Mouse (Mus musculus) liver, postnatal 0 days (tissue): ENCODE measurements around the gene Relch. TPM values are rescaled to one million over a fixed set of nuclear protein-coding genes. Genes with fewer than 3 reads are reported as not detected.

Source experiments
- ATAC-seq: fragments of 200-750 bp; cut with Nextera tagmentation; 2 replicates; pipeline ENCODE4 v1.8.0; 2017; ENCODE audit warnings: mild to moderate bottlenecking, moderate library complexity
- DNase-seq: peaks from one replicate; pipeline ENCODE4 v3.0.0-alpha.2; 2016
- H3K27ac ChIP-seq: fragments of 300-500 bp; sonication (generic); 2 replicates; pipeline ENCODE4 v1.5.1; 2014; ENCODE audit warnings: antibody characterized with exemption, moderate library complexity, mild to moderate bottlenecking, low read depth
- H3K27me3 ChIP-seq: fragments of 300-500 bp; sonication (generic); 2 replicates; pipeline ENCODE4 v1.6.1; 2014; ENCODE audit warnings: low read length, control low read depth, mixed read lengths; ENCODE audit not compliant: insufficient read depth
- H3K36me3 ChIP-seq: fragments of 300-500 bp; sonication (generic); replicated peaks from 2 replicates; pipeline ENCODE4 v1.6.1; 2014; ENCODE audit warnings: mild to moderate bottlenecking, control low read depth, low read length, moderate library complexity, mixed read lengths; ENCODE audit not compliant: insufficient read depth
- H3K4me1 ChIP-seq: fragments of 300-500 bp; sonication (generic); 2 replicates; pipeline ENCODE4 v1.6.1; 2014; ENCODE audit warnings: antibody characterized with exemption, mild to moderate bottlenecking, control low read depth; ENCODE audit not compliant: insufficient read depth
- H3K4me2 ChIP-seq: fragments of 300-500 bp; sonication (generic); 2 replicates; pipeline ENCODE4 v1.6.1; 2014; ENCODE audit warnings: low read depth, mild to moderate bottlenecking, low read length, moderate library complexity, mixed read lengths
- H3K4me3 ChIP-seq: fragments of 300-500 bp; sonication (generic); 2 replicates; pipeline ENCODE4 v1.5.1; 2014; ENCODE audit warnings: low read depth, low read length
- H3K9ac ChIP-seq: fragments of 300-500 bp; sonication (generic); replicated peaks from 2 replicates; pipeline ENCODE4 v1.6.1; 2014; ENCODE audit warnings: mild to moderate bottlenecking, moderate library complexity
- H3K9me3 ChIP-seq: fragments of 300-500 bp; sonication (generic); 2 replicates; pipeline ENCODE4 v1.6.1; 2016; ENCODE audit warnings: mild to moderate bottlenecking, control low read depth, low read length, mixed read lengths
- CTCF ChIP-seq: sonication (generic); IDR thresholded peaks from 2 replicates; pipeline ENCODE4 v1.5.1; 2016; ENCODE audit warnings: antibody characterized with exemption, low read depth
- EP300 ChIP-seq: IDR thresholded peaks from 2 replicates; pipeline ENCODE4 v1.6.1; 2016; ENCODE audit warnings: antibody characterized with exemption, low read depth, mild to moderate bottlenecking
- WGBS: fragments of 180-500 bp; shearing (Covaris S2); extraction: QIAGEN DNeasy Blood & Tissue Kit; methylation state at CpG from one replicate; pipeline ENCODE4 v1.1.7; 2014; ENCODE audit not compliant: insufficient replicate concordance; 5-methylcytosine and 5-hydroxymethylcytosine counted together
- polyA plus RNA-seq: library from polyadenylated mRNA; unstranded; fragments of >200 nt; fragmentation: Nextera tagmentation; extraction: Ambion mirVana; gene quantifications from 2 replicates; pipeline ENCODE4 v1.2.1, GENCODE M21; 2015

Relch gene
- polyA plus RNA-seq, 1 experiment from 2014 or later = 11.5 TPM

DNA sequence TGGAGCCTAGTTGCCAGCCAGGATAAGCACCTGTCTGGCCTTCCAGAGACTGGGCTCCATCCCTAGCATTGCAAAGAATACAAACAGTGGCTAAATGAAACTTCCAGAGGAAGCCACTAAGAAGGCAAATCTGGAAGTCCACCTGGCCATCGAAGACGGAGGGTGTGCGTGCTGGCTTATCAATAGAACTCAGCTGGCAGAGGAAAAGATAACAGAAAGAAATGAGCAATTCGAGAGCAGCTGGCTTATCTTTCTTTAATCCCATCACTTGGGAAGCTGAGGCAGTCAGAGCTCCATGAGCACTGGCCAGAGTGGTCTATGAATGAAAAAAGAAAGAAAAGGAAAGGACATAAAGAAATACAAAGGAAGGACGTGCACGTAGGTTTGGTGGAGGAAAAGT lies 136.9 kb downstream of the Relch start:
- DNase-seq = no peak
- Histone ChIP-seq H3K9me3 (no peaks in the 10 kb centered on the region), H3K4me2 (no peak overlapping the region), H3K27me3 (no peaks in the 10 kb centered on the region), H3K36me3 (no peaks in the 10 kb centered on the region), H3K27ac (no peak overlapping the region), H3K4me1 (no peaks in the 10 kb centered on the region; the same call in 1 of the 2 replicates), H3K9ac (no peak overlapping the region), H3K4me3 (no peak overlapping the region)
- no peak for ATAC-seq
- WGBS = 64% methylated on average over 6 of the region's 6 CpGs
- TF ChIP-seq EP300 (no peak), CTCF (no peak)

GRCm38 (mm10) chr1:105801252-105801651 lies 137.6 kb downstream of the Relch start:
- Histone ChIP-seq H3K36me3 (no peaks in the 10 kb centered on the region), H3K4me1 (no peaks in the 10 kb centered on the region; the same call in 1 of the 2 replicates), H3K4me2 (no peak overlapping the region), H3K27me3 (no peaks in the 10 kb centered on the region), H3K27ac (no peak overlapping the region), H3K9ac (no peak overlapping the region), H3K4me3 (no peak overlapping the region), H3K9me3 (no peaks in the 10 kb centered on the region)
- TF ChIP-seq EP300 = no peak
- no peak for TF ChIP-seq CTCF
- DNase-seq (no peak), ATAC-seq (no peak)

- Histone ChIP-seq H3K27me3 (no peaks in the 10 kb centered on the region), H3K4me3 (no peak overlapping the region), H3K4me1 (no peaks in the 10 kb centered on the region; the same call in 1 of the 2 replicates), H3K36me3 (no peaks in the 10 kb centered on the region), H3K27ac (no peak overlapping the region), H3K9me3 (no peaks in the 10 kb centered on the region), H3K9ac (no peak overlapping the region), H3K4me2 (no peak overlapping the region)
- ATAC-seq (no peak), DNase-seq (no peak)
- 23% methylated on average over 6 of the region's 6 CpGs for WGBS
- no peak for TF ChIP-seq EP300
- TF ChIP-seq CTCF = no peak
Observed at GRCm38 (mm10) chr1:105802941-105803340, 139.3 kb downstream of the Relch start.

DNA sequence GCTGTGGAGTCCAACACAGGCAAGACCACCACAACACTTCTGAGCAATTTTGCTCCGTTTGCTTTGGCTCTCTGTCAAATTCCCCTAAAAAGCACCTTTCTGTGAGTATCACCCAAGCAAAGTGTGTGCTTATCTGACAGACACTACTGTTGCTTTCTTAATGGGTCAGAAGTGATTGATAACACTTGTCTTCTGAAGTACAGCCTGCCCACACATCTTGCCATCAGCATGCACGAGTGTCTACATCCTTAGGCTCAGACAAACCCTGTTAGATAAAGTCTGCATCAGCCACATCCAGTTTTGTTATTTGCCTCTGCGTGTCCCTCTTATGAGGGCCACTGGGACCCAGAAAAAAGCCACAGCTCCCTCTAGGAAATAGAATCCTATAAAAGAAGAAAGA lies 140.6 kb downstream of the Relch start:
- Histone ChIP-seq H3K4me3 (no peak overlapping the region), H3K9me3 (no peaks in the 10 kb centered on the region), H3K27me3 (no peaks in the 10 kb centered on the region), H3K4me1 (no peaks in the 10 kb centered on the region; the same call in 1 of the 2 replicates), H3K27ac (no peak overlapping the region), H3K9ac (no peak overlapping the region), H3K36me3 (no peaks in the 10 kb centered on the region), H3K4me2 (no peak overlapping the region)
- WGBS = 61% methylated on average over 3 of the region's 3 CpGs
- no peak for TF ChIP-seq EP300
- no peak for TF ChIP-seq CTCF
- no peak for DNase-seq
- ATAC-seq = no peak

Other genes with a start within 250 kb of the Relch start
- 2.5 and 3.4 TPM in 2 replicates for gene Pign, start 184 bp upstream of the Relch start, polyA plus RNA-seq
- gene Tnfrsf11a, start 116.9 kb downstream of the Relch start, polyA plus RNA-seq = 0.60 and 0.89 TPM in 2 replicates